Mouse (Mus musculus) bone marrow macrophage, adult 2 months (primary cell): ENCODE data around the gene Gm527.

Experiments used
- CTCF ChIP-seq: IDR thresholded peaks from 2 replicates; pipeline ENCODE4 v1.5.1; 2012; ENCODE audit warnings: low read depth, mild to moderate bottlenecking, low read length, moderate library complexity
- POLR2A ChIP-seq: IDR thresholded peaks from 2 replicates; pipeline ENCODE4 v1.6.1; 2012; ENCODE audit warnings: mild to moderate bottlenecking, low read depth, low read length, borderline replicate concordance

- TF ChIP-seq CTCF (no peak), POLR2A (no peak)
Observed at GRCm38 (mm10) chr12:64902506-64902905, 15.2 kb upstream of the Gm527 start.
